Mouse (Mus musculus) spleen, embryonic (tissue): Measurements from ENCODE around the gene Dscam.

Source experiments
- CTCF ChIA-PET: fragments of 350-600 bp; sonication (Branson Sonifier 250); formaldehyde crosslinking; loops from one replicate; lab custom pipeline; 2022; lab: Charles Lee

The Dscam gene

DNA sequence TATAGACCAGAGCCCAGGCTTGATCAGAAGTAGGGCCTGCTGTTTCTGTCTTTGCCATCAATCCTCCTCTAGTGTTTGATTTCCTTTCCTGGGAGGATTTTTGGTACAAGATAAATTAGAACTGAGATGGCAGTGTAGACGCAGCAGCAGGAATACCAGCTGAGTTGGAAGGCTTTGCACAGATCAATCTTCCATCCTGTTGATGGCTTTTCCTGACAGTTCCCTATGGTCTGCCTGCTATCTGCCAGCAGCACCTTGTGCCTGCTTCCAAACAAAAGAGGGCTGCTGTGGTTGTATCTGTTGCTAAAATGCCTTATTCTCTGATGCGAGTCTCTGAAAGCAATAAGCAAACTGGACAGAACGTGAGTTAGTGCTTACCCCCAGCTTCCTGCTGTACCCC, 402.6 kb downstream of the Dscam start:
- CTCF ChIA-PET = no interaction called here

DNA sequence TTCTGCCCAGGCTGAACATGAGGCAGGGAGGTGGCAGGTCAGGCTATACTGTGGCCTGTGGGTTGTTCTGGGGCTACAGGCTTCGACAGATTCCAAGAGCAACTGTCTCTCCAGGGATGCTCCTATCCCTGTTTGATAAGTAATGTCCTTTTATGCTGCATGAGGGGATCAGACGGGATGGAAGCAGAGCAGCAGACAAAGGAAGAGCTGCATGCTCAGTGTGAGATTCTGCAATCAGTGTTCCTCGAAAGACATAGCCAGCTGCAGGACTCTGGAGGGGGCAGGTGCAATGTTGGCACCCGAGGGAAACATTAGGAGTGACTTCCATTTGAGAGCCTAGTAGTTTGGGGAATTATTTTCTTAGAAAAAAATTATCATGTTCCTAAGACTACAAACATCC, 403.0 kb downstream of the Dscam start:
- CTCF ChIA-PET = no interaction called here

DNA sequence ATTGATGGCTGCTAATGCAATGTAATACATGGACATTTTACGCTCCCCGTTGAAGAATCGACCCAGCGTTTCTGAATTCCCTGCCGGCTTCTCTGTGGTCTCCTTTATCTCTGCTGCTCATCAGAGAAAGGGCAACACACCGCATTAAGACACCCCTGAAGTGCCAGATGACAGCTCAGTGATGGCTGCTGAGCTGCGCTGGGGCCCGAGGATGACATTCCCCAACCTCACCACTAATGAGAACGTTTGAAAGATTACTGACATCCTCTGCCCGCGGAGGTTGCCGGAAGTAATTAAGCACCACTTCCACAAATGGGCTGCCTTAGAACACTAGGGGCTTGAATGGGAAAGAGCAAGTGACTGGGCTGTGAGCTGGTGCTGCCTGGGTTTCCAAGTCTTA, 409.3 kb downstream of the Dscam start:
- CTCF ChIA-PET = no interaction called here

- CTCF ChIA-PET = no interaction called here
These were observed 411.4 kb downstream of the Dscam start for GRCm38 (mm10) chr16:96759081-96759603.

DNA sequence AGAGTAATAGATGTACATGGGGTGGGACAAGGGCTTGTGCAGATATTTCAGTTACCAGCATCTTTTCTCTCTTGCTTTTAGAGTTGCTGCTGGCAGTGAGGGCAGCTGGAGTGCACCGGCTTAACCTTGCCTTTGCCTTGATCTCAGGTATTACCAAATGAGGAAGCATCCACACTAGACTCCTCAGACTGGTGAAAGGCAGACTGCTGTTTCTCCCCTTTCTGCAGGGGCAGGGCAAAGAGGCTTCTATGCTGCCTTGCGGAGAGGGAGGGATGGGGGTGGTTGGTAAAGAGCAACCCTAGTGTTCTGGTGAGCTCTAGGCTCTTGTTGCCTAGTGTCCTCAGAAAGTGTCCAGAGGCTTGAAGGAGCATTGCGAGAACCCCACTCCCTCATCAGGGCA, 412.2 kb downstream of the Dscam start:
- CTCF ChIA-PET = no interaction called here

- CTCF ChIA-PET = no interaction called here
These were observed 412.8 kb downstream of the Dscam start for GRCm38 (mm10) chr16:96757588-96758313.

GRCm38 (mm10) chr16:96756994-96757393, 413.6 kb downstream of the Dscam start:
- CTCF ChIA-PET = no interaction called here

DNA sequence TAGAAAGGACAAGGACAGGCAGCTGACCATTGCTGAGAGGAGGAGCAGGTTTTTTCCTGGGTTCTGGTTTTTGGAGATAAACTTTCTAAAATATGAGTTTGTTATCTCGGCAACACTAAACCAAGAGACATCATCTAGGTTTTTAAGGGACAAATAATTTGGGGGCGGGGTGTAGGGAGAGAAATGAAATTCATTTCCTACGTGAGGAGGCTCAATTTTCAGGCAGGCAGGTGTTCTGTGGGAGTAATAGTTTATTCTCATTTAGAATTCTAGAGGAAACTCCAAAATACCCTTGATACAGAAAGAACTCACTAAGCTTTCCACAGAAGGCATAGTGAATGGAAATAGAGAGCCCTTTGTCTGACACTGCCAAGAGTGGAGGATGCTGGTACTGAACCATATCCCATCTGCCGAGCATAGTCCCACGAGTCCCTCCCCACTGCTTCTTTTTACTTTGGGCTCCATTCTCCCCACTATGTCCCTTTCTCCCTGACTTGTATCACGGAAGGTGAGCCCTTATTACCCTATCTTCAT, 415.5 kb downstream of the Dscam start:
- CTCF ChIA-PET = no interaction called here

GRCm38 (mm10) chr16:96754381-96754780, 416.2 kb downstream of the Dscam start:
- CTCF ChIA-PET = no interaction called here

GRCm38 (mm10) chr16:96753781-96754173, 416.8 kb downstream of the Dscam start:
- CTCF ChIA-PET = no interaction called here

DNA sequence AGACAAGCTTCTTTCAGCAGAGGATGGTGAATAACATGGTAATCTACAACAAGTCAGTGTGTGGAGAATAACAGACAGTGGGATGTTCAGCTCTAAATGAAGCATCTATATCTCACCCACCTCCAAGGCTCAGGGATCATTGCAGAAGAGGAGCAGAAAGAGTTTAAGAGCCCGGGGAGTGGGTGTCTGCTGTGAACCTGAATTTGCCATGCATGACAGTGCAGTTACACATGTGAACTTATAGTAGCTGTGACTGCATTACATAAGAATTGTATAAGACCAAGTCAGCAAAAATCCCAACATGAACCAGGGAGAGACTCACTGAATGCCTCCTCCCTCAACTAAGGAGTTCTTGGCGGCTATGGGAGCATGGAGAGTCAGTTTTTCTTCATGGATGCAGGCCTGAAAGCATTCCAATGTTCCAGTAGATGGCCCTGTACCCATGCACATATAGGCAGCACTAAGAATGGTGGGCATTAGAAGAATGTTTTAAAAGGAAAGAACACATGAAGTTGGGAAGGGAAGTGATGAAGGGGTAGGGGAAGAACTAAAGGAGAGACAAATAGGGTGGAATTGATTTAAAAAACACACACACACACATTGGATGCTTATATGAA, 417.3 kb downstream of the Dscam start:
- CTCF ChIA-PET = interaction anchor here (0.5 kb wide), 1 partner anchor 30 kb away, joined by 11 read pairs; no protein-coding TSS in a partner anchor

- CTCF ChIA-PET = no interaction called here
These were observed 427.9 kb downstream of the Dscam start for GRCm38 (mm10) chr16:96742475-96743255.

DNA sequence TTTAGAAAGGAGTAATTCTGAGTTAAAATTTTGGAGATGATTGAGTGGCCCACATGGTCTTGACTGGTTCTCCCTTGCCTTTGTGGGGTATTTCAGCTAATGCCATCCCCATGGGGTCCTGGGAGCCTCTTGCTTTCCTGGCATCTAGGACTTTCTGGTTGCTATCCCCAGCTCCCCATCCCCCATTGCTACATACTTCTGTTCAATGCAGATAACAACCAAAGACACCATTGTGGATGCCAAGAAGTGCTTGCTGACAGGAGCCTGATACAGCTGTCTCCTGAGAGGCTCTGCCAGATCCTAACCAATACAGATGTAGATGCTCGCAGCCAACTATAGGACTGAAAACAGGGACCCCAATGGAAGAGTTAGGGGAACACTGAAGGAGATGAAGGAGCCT, 429.2 kb downstream of the Dscam start:
- CTCF ChIA-PET = no interaction called here

DNA sequence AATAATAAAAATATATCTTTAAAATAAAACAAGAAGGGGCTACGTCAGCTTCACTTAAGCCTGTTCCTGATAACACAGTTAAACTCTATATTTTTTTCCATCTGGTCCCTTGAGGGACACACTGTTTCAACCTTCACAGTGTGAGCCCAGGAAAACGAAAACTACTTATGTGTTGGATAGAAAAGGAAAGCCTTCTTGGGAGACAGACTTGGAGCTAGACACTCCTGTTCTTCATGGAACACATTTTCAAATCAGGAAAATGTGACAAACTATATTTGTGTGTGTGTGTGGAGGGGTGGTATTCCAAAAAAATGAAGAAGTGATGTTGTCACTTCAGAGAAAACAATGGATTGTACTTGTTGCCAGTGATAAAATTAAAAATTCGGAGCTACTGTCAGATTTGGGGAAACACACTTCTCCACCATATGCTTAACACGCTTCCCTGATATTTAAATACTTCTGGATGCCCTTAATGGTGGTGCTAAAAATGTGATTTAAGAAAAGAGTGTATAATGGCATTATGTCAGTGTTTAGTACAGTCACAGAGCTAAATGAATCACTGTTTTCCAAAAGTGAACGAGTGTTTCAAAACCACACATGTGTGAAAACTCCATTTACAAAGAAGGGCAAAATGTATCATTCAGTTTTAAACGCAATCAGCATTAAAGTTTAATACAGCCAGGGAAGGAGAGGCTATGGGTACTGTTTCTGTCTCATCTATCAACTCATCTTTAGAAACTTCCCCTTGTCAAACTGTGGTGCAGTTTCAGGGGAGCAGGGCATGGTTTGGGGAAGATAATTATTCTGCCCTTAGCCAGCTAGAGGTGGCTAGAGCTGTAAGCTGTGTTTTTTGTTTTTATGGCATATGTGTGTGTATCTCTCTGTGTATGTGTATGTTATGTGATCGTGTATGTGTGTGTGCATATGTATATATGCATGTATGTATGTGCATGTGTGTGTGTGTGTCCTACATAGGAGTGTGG, 430.2 kb downstream of the Dscam start:
- CTCF ChIA-PET = no interaction called here

DNA sequence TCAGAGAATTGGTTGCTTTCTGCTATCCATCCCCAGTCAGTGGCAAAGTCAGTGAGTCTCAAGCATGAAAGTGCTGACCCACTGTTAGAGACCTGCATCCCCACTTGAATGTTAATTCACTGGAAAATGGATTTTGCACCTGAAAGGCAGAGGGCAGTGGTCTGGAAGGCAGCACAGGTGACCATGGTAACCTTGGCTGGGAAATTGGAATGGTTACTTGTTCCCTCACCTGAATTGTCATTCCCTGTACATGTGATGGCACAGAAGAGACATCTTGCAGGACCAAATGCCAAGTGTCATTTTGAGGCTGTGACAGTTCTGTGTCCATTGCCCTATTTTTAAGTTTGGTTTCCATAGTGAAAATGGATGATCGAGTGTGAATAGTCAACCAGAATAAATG, 434.1 kb downstream of the Dscam start:
- CTCF ChIA-PET = no interaction called here

DNA sequence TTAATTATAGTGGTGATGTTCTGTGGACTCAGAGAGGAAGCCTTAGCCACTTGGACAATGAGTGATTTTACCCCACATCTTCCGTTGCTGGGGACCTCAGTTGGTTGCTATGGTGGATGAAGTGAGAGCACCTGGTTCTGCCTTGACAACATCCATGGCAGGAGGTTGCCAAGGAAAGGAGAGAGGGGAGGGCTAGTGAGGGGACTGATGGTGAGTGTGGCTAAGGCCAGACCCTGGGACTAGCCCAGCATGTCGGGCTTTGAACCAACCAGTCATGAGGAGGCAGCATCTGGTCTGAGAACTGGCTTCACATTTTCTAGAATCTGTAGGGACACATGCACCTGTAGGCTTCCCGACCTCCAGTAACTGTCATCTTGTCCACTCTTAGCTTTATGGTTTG, 439.7 kb downstream of the Dscam start:
- CTCF ChIA-PET = no interaction called here

DNA sequence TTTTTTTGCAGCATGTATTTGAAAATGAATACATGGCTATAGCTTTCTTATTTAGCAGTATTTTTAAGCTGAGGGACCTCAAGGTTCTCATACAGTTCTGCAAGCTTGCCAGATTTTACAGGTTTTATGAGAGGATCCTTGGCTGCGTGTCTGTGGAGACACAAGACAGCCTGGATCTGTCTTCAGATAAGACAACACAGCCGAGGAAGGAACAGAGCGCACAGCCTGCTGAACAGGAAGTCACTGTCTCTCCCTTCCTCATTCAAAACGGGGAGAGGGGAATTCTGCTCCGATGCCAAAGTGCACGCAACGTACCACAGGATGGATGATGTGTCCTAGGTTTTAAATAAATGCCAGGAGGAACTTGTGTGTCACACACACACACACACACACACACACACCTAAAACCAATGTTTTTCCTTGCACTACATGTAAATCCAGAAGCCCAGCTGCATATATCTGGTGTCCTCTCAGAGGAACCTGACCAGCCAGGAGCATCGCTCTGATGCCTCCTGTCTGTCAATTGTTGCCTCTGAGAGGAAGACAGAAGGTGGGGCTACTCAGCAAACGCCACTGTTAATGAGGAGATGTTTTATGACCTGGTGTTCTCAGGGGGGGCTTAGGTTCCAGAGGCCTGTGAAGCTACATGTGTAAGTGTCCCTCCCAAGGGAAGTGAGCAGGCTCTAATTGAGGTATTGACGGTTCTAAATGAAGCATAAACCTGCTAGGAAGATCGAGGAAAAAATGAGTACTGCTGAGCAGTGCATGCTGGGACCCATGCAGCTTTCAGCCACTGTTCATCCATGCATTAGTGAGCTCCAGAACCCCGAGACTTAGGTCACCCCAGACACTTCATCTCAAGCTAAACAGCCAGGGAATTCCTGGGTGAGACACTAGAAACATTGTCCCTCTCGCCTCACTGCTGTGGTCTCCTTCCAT, 442.4 kb downstream of the Dscam start:
- CTCF ChIA-PET = no interaction called here

GRCm38 (mm10) chr16:96725071-96725724, 445.4 kb downstream of the Dscam start:
- CTCF ChIA-PET = no interaction called here

DNA sequence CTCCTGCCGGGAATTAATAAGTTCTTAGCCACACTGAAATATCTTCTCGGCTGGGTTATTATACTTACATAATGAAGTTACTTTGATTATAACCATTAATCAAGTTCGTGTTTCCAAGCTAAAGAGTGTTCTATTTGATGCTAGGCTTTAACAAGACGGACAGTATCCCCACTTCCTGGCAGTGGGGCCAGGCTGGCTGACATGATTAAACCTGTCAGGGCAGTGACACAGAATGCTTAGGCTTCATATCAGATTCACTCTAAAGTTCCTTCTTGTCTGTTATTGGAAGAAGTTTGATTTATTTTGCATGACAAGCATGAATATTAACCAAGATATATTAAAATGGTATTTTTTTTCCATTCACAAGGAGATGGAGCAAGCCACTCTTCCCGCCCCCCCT, 446.0 kb downstream of the Dscam start:
- CTCF ChIA-PET = no interaction called here
